ENCODE assay signal across 8 mouse cellular contexts in the genomic region with DNA sequence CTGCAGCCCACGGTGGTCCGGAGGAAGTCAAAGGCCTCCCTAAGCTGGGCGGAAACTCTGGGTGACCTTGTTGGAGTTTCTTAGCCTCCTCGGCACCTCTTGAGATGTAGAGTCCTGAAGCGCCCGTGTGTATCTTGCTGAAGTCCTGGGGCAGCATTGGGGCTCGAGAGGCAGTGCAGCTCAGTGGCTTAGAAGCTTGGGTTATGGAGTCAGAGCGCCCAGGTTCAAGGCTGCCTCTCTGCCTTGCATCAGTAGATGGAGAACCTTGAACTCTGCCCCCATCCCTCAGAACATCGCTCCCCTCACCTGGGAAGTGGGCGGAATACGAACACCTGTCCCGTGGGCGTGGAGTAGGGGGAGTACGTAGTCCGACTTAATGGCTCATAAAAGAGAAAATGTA. TPM values are rescaled to one million over a fixed set of nuclear protein-coding genes. Genes with fewer than 3 reads are reported as not detected.
DNase-seq lines count a peak whose midpoint lies in the region; ATAC-seq and TF ChIP-seq lines count a peak whose summit lies in the region.

No protein-coding gene starts in this region.

- peak overlapping the region; percentile 84 for H3K4me2 ChIP-seq in liver, embryonic 12.5 days

- no peak for TF ChIP-seq POLR2A in spleen, adult 2 months (IDR thresholded peaks at IDR 0.05; ENCODE audit: low read depth, low read length)

- peaks cover 23% of the 10 kb centered on the region for H3K4me1 ChIP-seq in erythroblast, embryonic 14.5 days (ENCODE audit: control insufficient read depth)
- H3K4me1 ChIP-seq in spleen, adult 2 months (ENCODE audit: control insufficient read depth, insufficient read depth, insufficient read length), result peaks cover 8% of the 10 kb centered on the region; the same call in 1 of the 2 replicates
- H3K4me1 ChIP-seq in liver, embryonic 12.5 days, result peaks cover 24% of the 10 kb centered on the region

- no peak; the same call in 1 of the 2 replicates for ATAC-seq in erythroblast, adult 5-6 weeks (replicated peaks; ENCODE audit: low FRiP score, poor library complexity, severe bottlenecking)
- ATAC-seq in liver, embryonic 12.5 days, result no peak
- no peak for ATAC-seq in activated CD4-positive, CD25-positive, alpha-beta regulatory T cell, adult 4 months

- H3K4me3 ChIP-seq in erythroblast, embryonic 14.5 days (replicated peaks), result peak overlapping the region; percentile 93
- H3K4me3 ChIP-seq in spleen, adult 2 months (ENCODE audit: extremely low read depth, insufficient read depth, insufficient read length), result peak overlapping the region; percentile 84
- peak overlapping the region; percentile 89 for H3K4me3 ChIP-seq in liver, embryonic 12.5 days

- H3K27ac ChIP-seq in spleen, adult 2 months (ENCODE audit: insufficient read depth, low read length), result peak overlapping the region; percentile 41; the same call in 1 of the 2 replicates
- peak overlapping the region; percentile 80 for H3K27ac ChIP-seq in liver, embryonic 12.5 days

- H3K9ac ChIP-seq in liver, embryonic 12.5 days, result peak overlapping the region; percentile 78

- WGBS in spleen, adult 2 months, result 23% methylated on average over 15 of the region's 15 CpGs
- WGBS in liver, embryonic 12.5 days (ENCODE audit: insufficient replicate concordance), result 9% methylated on average over 15 of the region's 15 CpGs

- DNase-seq in spleen, adult 2 months (ENCODE audit: low read depth in 1 of 2, low spot score in 2 of 2), result no peak
- no peak for DNase-seq in spleen, postnatal 10 days (ENCODE audit: low spot score in 2 of 2)
- DNase-seq in embryo, embryonic 10.5 days (ENCODE audit: low spot score), result no peak
- no peak for DNase-seq in urinary bladder, postnatal 10 days (ENCODE audit: low spot score)

- H3K9me3 ChIP-seq in erythroblast, embryonic 14.5 days (ENCODE audit: control insufficient read depth, low read length), result no peaks in the 10 kb centered on the region; the same call in 1 of the 2 replicates
- no peaks in the 10 kb centered on the region for H3K9me3 ChIP-seq in liver, embryonic 12.5 days (replicated peaks)

- H3K36me3 ChIP-seq in erythroblast, embryonic 14.5 days (ENCODE audit: control insufficient read depth), result no peaks in the 10 kb centered on the region; the same call in 1 of the 2 replicates
- H3K36me3 ChIP-seq in spleen, adult 2 months (ENCODE audit: control insufficient read depth, insufficient read depth, low read length), result no peaks in the 10 kb centered on the region
- H3K36me3 ChIP-seq in liver, embryonic 12.5 days, result peaks cover 11% of the 10 kb centered on the region

- TF ChIP-seq CTCF in spleen, adult 2 months (IDR thresholded peaks at IDR 0.05; ENCODE audit: extremely low read depth, insufficient read depth, insufficient read length, insufficient replicate concordance), result no peak

- H3K27me3 ChIP-seq in erythroblast, embryonic 14.5 days (ENCODE audit: control insufficient read depth), result no peaks in the 10 kb centered on the region
- no peaks in the 10 kb centered on the region for H3K27me3 ChIP-seq in spleen, adult 2 months (ENCODE audit: control insufficient read depth, insufficient read depth, low read length)
- H3K27me3 ChIP-seq in liver, embryonic 12.5 days (replicated peaks), result no peaks in the 10 kb centered on the region

RNA-seq across cellular contexts. Expression of a gene that starts 0.4 kb away (rescaled TPM):
- polyA plus RNA-seq in erythroblast, embryonic 14.5 days (2012), result 0.24 and 0.38 TPM in 2 replicates
- 3.6 and 5.0 TPM in 2 replicates for total RNA-seq in erythroblast, adult 5-6 weeks (2015; ENCODE audit: low replicate concordance)
- total RNA-seq in erythroblast, adult 5-6 weeks (2017; ENCODE audit: low replicate concordance), result 1.9 and 2.8 TPM in 2 replicates
- 19.7 and 20.3 TPM in 2 replicates for polyA plus RNA-seq in spleen, adult 2 months (2012; rRNA removed)
- 5.6 and 7.1 TPM in 2 replicates for polyA plus RNA-seq in liver, embryonic 12.5 days (2016; fragmentation: Nextera tagmentation; extraction: Ambion mirVana)
- 10 to 100 TPM; 10.0 to 12.4 TPM for polyA plus RNA-seq in activated CD4-positive, CD25-positive, alpha-beta regulatory T cell, adult 4 months (2017; shearing (Covaris generic))

RNA-seq across cellular contexts. Expression of a gene that starts 27.1 kb away (rescaled TPM):
- 0.91 and 1.4 TPM in 2 replicates for polyA plus RNA-seq in erythroblast, embryonic 14.5 days (2012)
- 0.96 and 3.8 TPM in 2 replicates for total RNA-seq in erythroblast, adult 5-6 weeks (2015; ENCODE audit: low replicate concordance)
- total RNA-seq in erythroblast, adult 5-6 weeks (2017; ENCODE audit: low replicate concordance), result 2.1 and 4.5 TPM in 2 replicates
- polyA plus RNA-seq in spleen, adult 2 months (2012; rRNA removed), result 2.9 and 5.5 TPM in 2 replicates
- polyA plus RNA-seq in liver, embryonic 12.5 days (2016; fragmentation: Nextera tagmentation; extraction: Ambion mirVana), result 20.7 and 21.7 TPM in 2 replicates
- under 1 TPM; 0.77 to 0.96 TPM for polyA plus RNA-seq in activated CD4-positive, CD25-positive, alpha-beta regulatory T cell, adult 4 months (2017; shearing (Covaris generic))
